Mouse (Mus musculus): ENCODE results near the gene Plpp6. TPM values are rescaled to one million over a fixed set of nuclear protein-coding genes. Genes with fewer than 3 reads are reported as not detected.

Plpp6 gene
- 16.6 and 19.7 TPM in 2 replicates for polyA plus RNA-seq (2015; fragmentation: Nextera tagmentation; extraction: Ambion mirVana)

- peak; percentile 86 for DNase-seq (ENCODE audit: low spot score)
- Histone ChIP-seq H3K4me1 (replicated peaks; ENCODE audit: insufficient read depth, low read length) (peaks cover 9% of the 10 kb centered on the region), H3K27ac (peak within 1 kb of the TSS; percentile 87), H3K36me3 (ENCODE audit: insufficient read depth, low read length) (no peaks in the 10 kb centered on the region), H3K9ac (ENCODE audit: low read depth, low read length) (peak within 1 kb of the TSS; percentile 84), H3K27me3 (ENCODE audit: insufficient read depth, low read length) (no peaks in the 10 kb centered on the region), H3K4me3 (replicated peaks; ENCODE audit: low read depth, low read length) (peak within 1 kb of the TSS; percentile 87), H3K9me3 (replicated peaks; ENCODE audit: low read length) (no peaks in the 10 kb centered on the region), H3K4me2 (ENCODE audit: low read length) (peak within 1 kb of the TSS; percentile 91)
- TF ChIP-seq CTCF (IDR thresholded peaks at IDR 0.05; ENCODE audit: low read depth), result peak; percentile 65
- under 1% methylated on average over 73 of the region's 73 CpGs for WGBS
- peak; percentile 82 for ATAC-seq (replicated peaks; ENCODE audit: low FRiP score, low read depth)
These were observed at the start of gene Plpp6 for GRCm38 (mm10) chr19:28963842-28964551. TSS of gene Plpp6 (plus strand) at chr19:28963953.

DNA sequence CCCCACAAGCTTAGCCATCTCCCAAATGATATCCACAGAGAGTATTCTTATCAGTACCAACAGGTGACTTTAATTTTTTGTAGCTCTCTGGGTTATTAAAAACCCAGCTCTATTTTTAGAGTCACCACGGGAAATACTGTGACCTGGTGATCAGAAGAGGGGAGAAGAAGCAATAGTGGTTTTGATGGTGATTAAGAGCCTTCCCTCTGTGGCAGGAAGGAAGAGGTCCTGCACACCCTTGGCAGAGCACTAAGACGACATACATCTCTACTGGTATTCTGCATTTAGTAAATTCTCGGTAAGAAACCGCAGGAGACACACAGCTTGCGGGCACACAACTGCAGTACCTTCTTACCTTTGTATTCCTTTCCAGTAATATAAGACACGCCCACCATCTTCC lies 49.2 kb upstream of the Plpp6 start:
- WGBS, result 74% methylated on average over 6 of the region's 6 CpGs
- H3K36me3 ChIP-seq (ENCODE audit: insufficient read depth, low read length), result no peaks in the 10 kb centered on the region
- ATAC-seq (replicated peaks; ENCODE audit: low FRiP score, low read depth) (no peak), DNase-seq (ENCODE audit: low spot score) (no peak)
- no peak overlapping the region for H3K9ac ChIP-seq (ENCODE audit: low read depth, low read length)
- TF ChIP-seq CTCF (IDR thresholded peaks at IDR 0.05; ENCODE audit: low read depth), result no peak
- H3K27me3 ChIP-seq (ENCODE audit: insufficient read depth, low read length), result no peaks in the 10 kb centered on the region
- H3K4me1 ChIP-seq (replicated peaks; ENCODE audit: insufficient read depth, low read length), result no peaks in the 10 kb centered on the region
- H3K4me2 ChIP-seq (ENCODE audit: low read length), result no peak overlapping the region
- H3K9me3 ChIP-seq (replicated peaks; ENCODE audit: low read length), result no peaks in the 10 kb centered on the region
- H3K4me3 ChIP-seq (replicated peaks; ENCODE audit: low read depth, low read length), result no peak overlapping the region
- H3K27ac ChIP-seq, result no peak overlapping the region

DNA sequence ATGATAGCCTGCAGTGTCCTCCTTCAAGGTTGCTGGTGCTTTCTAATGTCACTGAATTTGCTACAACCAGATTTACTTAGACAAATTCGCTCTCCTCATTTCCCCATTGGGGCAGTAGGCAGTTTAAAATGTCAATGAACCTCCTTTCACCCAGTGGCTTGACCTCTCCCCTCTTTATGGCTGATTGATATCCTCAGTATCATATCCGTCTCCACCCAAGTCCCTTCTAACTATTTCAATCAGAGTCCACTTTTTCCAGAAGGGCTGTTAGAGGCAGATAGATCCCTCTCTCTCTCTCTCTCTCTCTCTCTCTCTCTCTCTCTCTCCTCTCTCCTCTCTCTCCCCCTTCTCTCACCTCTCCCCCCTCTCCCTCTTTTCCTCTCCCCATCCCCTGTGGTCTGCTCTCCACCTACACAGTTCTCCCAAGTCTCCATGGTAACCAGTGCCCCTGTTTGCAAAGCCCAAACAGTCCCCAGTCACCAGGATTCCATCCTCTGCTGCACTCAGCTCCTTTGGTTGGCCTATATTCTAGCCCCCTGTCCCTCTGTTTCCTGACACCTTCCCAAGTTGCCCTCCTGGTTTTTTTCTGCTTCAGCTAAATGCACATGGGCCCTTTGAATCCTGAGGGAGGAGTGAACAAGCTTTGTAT lies 48.0 kb upstream of the Plpp6 start:
- Histone ChIP-seq H3K4me1 (replicated peaks; ENCODE audit: insufficient read depth, low read length) (no peaks in the 10 kb centered on the region), H3K27ac (peak overlapping the region; percentile 60; the same call in 1 of the 2 replicates), H3K9me3 (replicated peaks; ENCODE audit: low read length) (no peaks in the 10 kb centered on the region), H3K4me3 (replicated peaks; ENCODE audit: low read depth, low read length) (no peak overlapping the region), H3K36me3 (ENCODE audit: insufficient read depth, low read length) (no peaks in the 10 kb centered on the region), H3K9ac (ENCODE audit: low read depth, low read length) (no peak overlapping the region), H3K4me2 (ENCODE audit: low read length) (no peak overlapping the region), H3K27me3 (ENCODE audit: insufficient read depth, low read length) (no peaks in the 10 kb centered on the region)
- TF ChIP-seq CTCF (IDR thresholded peaks at IDR 0.05; ENCODE audit: low read depth), result no peak
- no peak for DNase-seq (ENCODE audit: low spot score)
- WGBS, result 78% methylated on average over 2 of the region's 2 CpGs
- no peak for ATAC-seq (replicated peaks; ENCODE audit: low FRiP score, low read depth)

GRCm38 (mm10) chr19:28916492-28916891 lies 47.3 kb upstream of the Plpp6 start:
- 26% methylated on average over 4 of the region's 4 CpGs for WGBS
- DNase-seq (ENCODE audit: low spot score), result peak; percentile 42
- no peak overlapping the region for H3K4me3 ChIP-seq (replicated peaks; ENCODE audit: low read depth, low read length)

DNA sequence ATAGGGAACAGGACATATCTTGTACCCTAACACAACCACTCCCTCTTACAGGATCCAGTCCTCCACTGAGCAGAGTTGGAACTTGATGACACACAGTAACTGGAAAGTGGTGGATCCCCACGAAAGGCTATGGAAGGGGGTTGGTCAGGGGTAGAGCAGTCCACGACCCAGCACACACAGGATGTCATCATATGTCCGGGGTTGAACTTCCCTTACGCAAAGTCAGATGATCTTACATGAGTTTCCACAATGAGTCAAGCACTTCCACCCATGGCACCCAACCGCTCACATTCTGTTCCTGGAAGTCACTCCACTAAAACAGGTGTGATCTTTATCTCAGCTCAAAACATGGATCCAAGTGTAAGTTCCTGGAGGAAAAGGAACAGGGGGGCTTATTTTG lies 45.9 kb upstream of the Plpp6 start:
- Histone ChIP-seq H3K9me3 (replicated peaks; ENCODE audit: low read length) (no peaks in the 10 kb centered on the region), H3K27ac (no peak overlapping the region), H3K36me3 (ENCODE audit: insufficient read depth, low read length) (no peaks in the 10 kb centered on the region), H3K4me2 (ENCODE audit: low read length) (no peak overlapping the region), H3K27me3 (ENCODE audit: insufficient read depth, low read length) (no peaks in the 10 kb centered on the region), H3K4me3 (replicated peaks; ENCODE audit: low read depth, low read length) (no peak overlapping the region), H3K4me1 (replicated peaks; ENCODE audit: insufficient read depth, low read length) (no peaks in the 10 kb centered on the region), H3K9ac (ENCODE audit: low read depth, low read length) (no peak overlapping the region)
- DNase-seq (ENCODE audit: low spot score), result no peak
- WGBS, result 73% methylated on average over 5 of the region's 5 CpGs
- TF ChIP-seq CTCF (IDR thresholded peaks at IDR 0.05; ENCODE audit: low read depth), result no peak
- no peak for ATAC-seq (replicated peaks; ENCODE audit: low FRiP score, low read depth)

More at GRCm38 (mm10) chr19:28916492-28916891, 47.3 kb upstream of the Plpp6 start:
- H3K36me3 ChIP-seq (ENCODE audit: insufficient read depth, low read length), result no peaks in the 10 kb centered on the region
- H3K9ac ChIP-seq (ENCODE audit: low read depth, low read length), result no peak overlapping the region
- no peaks in the 10 kb centered on the region for H3K27me3 ChIP-seq (ENCODE audit: insufficient read depth, low read length)
- TF ChIP-seq CTCF (IDR thresholded peaks at IDR 0.05; ENCODE audit: low read depth), result no peak
- ATAC-seq (replicated peaks; ENCODE audit: low FRiP score, low read depth), result peak; percentile 40; the same call in 1 of the 2 replicates
- no peaks in the 10 kb centered on the region for H3K4me1 ChIP-seq (replicated peaks; ENCODE audit: insufficient read depth, low read length)
- no peaks in the 10 kb centered on the region for H3K9me3 ChIP-seq (replicated peaks; ENCODE audit: low read length)
- H3K4me2 ChIP-seq (ENCODE audit: low read length), result no peak overlapping the region
- H3K27ac ChIP-seq, result 0 out of 2 replicates have a peak overlapping the region, but pooled peaks have one; percentile 60

GRCm38 (mm10) chr19:28926366-28926765 lies 37.4 kb upstream of the Plpp6 start:
- H3K4me3 ChIP-seq (replicated peaks; ENCODE audit: low read depth, low read length), result no peak overlapping the region
- DNase-seq (ENCODE audit: low spot score) (no peak), ATAC-seq (replicated peaks; ENCODE audit: low FRiP score, low read depth) (no peak)
- H3K36me3 ChIP-seq (ENCODE audit: insufficient read depth, low read length), result no peaks in the 10 kb centered on the region
- no peak overlapping the region for H3K4me2 ChIP-seq (ENCODE audit: low read length)
- no peaks in the 10 kb centered on the region for H3K27me3 ChIP-seq (ENCODE audit: insufficient read depth, low read length)
- no peaks in the 10 kb centered on the region for H3K9me3 ChIP-seq (replicated peaks; ENCODE audit: low read length)
- TF ChIP-seq CTCF (IDR thresholded peaks at IDR 0.05; ENCODE audit: low read depth), result no peak
- H3K4me1 ChIP-seq (replicated peaks; ENCODE audit: insufficient read depth, low read length), result no peaks in the 10 kb centered on the region
- no peak overlapping the region for H3K27ac ChIP-seq
- no peak overlapping the region for H3K9ac ChIP-seq (ENCODE audit: low read depth, low read length)
- 87% methylated on average over 5 of the region's 5 CpGs for WGBS
